Mouse (Mus musculus) naive thymus-derived CD4-positive, alpha-beta T cell, adult 2 months (primary cell): ENCODE data around the gene Fam222a.

ENCODE experiments used
- DNase-seq: peaks from one replicate; pipeline ENCODE4 v3.0.0-alpha.2; 2011; ENCODE audit warnings: low read depth

Gene Fam222a

GRCm38 (mm10) chr5:114560533-114560936 lies 7.3 kb upstream of the Fam222a start:
- DNase-seq, result peak; percentile 44

DNA sequence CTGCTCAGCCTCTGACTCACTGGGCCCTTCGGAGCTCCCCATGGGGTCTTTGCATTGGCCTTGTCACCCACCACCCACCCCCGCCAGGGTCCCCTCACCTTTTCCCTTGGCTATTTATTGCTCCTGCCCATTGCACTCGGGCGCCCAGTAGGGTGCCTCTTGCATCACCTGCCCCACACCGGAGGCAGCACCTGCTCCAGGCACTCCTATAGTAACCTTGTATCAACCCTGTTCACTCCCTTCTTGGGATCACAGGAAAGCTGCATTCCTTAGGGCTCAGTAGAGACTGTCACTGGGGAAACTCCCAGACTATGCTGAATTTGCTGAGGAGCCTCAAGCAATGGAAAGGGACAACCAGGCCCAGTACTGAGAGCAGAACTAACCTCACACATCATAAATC lies 6.9 kb upstream of the Fam222a start:
- no peak for DNase-seq

GRCm38 (mm10) chr5:114563994-114564393 lies 3.8 kb upstream of the Fam222a start:
- DNase-seq, result no peak

DNA sequence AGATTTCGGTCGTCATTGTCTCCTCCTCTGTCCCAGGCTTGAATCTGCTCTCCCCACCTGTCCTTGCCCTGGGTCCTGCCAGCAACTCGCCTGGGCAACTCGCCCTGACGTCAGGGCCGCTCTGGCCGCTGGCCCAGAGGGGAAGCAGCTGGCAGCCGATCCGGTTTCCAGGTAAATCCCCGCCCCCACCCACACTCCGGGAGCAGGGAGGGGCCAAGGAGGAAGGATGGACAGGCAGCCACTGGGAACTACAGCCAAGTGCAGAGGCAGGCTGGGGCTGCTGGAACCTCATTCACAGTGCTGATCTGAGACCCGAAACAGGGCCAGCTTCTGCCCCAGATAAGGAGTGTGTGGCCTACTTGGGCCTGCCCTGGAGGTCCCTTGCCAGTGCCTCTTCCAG lies 2.5 kb upstream of the Fam222a start:
- DNase-seq, result no peak

GRCm38 (mm10) chr5:114565751-114566150 lies 2.1 kb upstream of the Fam222a start:
- no peak for DNase-seq

DNA sequence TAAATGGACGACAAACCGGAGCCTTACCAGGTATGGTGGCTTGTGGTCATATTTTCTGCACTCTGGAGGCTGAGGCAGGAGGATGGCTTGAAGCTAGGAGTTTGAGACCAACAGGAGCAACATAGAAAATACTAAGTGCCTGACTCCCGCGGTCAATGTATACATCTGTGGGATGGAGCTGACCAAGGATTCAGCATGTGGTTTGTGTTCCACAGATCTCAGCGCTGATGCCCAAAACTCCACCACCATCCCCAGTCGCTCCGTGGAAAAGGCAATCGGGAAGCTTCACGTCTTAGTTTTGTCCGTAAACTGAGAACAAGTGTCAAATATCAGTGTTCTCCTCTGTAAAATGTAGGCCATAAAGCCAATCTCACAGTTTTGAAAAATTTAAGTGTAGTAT lies 1.4 kb upstream of the Fam222a start:
- DNase-seq, result peak; percentile 19

- DNase-seq, result peak; percentile 92
Observed at GRCm38 (mm10) chr5:114567075-114567517, 720 bp upstream of the Fam222a start.

DNA sequence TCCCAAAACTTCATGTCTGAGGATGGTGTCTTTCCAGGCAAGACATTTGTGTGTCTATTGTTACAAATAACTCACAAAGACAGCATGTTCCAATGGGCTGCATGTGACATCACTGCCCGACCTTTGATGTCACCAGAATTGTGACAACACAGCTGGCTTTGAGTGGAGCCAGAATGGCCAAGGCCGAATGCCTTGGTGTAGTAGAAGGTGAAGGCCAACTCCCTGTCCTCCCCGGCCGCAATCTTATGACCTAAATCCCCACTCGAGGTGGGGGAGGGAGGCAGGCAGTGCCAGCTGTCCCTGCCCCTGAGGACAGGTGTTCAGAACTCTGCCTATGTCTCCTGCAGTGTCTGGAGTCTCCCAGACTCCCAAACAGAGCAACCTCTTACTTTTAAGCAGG lies 1.0 kb downstream of the Fam222a start:
- peak; percentile 28 for DNase-seq

DNA sequence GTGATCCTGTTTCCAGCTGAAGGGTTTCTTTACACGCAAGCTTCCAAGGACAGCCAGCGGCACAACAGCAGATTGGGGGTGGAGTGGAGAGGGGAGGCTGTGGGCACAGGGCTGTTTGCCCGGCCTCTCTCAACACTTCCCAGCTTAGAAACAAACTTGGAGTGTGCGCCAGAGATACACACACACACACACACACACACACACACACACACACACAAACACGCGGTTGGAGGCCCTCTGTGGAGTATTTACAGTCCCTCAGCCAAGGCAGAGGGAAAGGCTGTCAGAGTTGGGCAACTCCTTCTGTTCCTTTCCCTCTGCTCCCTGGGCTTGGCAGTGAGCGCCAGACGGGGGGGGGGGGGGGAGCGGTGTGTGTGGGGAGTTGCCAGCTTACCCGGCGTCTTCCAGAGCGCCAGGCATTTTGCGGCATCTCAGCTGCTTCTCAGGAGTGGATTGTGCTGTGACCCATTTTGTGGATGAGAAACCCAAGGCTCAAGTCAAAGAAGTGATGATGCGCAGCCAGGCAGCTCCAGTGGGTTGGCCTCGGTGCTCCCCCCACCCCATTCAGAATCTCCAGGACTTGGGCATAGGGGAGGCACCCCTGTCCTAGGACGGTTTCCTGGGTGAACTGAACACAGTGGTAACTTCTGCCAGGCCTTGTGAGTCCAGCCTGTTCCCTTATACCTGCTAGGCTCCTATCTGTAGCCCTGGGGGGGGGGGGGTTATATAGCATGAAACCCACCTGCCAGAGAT lies 2.3 kb downstream of the Fam222a start:
- peak; percentile 19 for DNase-seq

GRCm38 (mm10) chr5:114570791-114571450 lies 3.1 kb downstream of the Fam222a start:
- peak; percentile 23 for DNase-seq

DNA sequence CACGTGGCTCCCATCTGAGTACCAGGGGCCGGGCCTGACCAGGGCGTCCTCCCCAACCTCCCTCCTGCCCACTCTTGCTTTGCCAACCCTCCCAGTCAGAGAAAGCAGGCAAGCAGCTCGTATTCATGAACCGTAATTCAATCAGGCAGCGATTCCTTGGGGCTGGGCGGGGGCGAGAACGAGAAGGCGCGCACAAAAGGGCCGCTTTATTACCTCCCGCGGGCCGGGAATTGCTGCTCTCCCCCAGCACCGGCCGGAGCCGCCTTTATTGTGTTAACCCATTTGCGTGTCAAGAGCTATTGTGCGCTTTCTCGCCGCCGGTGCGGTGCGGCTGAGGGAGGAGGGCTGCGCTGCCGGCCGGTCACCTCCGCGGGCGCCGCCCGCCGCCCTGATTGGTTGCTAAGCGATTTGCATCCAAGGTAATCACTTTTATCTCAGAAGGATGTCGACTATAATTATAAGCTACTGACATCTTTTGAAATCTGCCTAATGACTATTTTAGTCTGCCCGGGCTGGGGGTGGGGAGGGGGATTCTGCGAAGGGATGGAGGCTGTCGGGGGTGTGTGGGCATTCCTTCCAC lies 3.7 kb downstream of the Fam222a start:
- DNase-seq, result no peak

DNA sequence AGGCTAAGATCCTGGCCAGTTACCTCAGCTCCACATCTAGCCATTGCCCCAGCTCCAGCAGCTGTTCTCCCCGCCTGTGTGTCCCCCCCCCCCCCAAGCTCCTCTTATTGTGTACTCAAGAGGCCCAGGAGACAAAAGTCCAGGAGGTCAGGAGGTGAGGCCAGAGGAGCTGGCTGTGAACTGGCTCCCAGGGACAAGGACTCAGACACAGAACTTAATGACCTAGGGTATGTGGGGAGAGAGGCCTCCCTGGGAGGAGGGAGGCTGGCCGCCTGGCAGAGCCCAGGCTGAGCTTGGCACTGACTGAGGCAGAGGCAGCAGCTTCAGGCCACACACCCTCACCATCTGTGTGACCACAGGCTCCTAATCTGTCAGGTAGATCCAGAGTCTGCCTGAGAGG lies 5.2 kb downstream of the Fam222a start:
- DNase-seq, result no peak

GRCm38 (mm10) chr5:114573920-114574628 lies 6.3 kb downstream of the Fam222a start:
- DNase-seq, result no peak

- DNase-seq, result no peak
Observed at GRCm38 (mm10) chr5:114575010-114575409, 7.2 kb downstream of the Fam222a start.

GRCm38 (mm10) chr5:114575530-114575929 lies 7.7 kb downstream of the Fam222a start:
- no peak for DNase-seq

DNA sequence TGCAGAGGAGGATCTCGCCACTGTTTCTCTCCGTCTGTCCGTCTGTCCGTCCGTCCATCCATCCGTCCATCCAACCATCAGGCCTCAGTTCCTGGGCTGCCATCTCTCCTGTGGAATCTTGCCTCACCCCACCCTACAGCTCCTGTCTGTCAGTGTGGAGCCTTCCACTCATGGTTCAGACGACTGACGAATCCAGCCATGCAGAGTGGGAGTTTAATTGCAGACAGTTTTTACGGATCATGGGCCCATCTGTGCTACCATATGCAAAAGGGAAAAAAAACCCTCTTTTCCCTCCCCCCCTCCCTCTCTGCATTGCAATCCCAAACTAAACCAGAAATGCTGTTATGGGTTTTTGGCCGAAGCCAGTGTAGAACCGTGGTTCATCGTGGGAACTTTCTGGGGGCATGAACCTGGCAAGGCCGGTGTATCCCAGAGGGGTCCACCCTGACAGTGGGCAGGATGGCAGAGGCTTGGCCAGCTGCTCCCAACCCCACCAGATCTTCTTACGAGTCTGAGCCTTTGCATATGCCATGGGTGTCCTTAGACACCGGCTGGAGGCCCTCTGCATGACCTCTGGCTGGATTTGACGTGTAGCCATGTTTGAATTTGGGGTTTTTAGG lies 8.3 kb downstream of the Fam222a start:
- no peak for DNase-seq

- no peak for DNase-seq
Observed at GRCm38 (mm10) chr5:114578361-114578760, 10.5 kb downstream of the Fam222a start.

DNA sequence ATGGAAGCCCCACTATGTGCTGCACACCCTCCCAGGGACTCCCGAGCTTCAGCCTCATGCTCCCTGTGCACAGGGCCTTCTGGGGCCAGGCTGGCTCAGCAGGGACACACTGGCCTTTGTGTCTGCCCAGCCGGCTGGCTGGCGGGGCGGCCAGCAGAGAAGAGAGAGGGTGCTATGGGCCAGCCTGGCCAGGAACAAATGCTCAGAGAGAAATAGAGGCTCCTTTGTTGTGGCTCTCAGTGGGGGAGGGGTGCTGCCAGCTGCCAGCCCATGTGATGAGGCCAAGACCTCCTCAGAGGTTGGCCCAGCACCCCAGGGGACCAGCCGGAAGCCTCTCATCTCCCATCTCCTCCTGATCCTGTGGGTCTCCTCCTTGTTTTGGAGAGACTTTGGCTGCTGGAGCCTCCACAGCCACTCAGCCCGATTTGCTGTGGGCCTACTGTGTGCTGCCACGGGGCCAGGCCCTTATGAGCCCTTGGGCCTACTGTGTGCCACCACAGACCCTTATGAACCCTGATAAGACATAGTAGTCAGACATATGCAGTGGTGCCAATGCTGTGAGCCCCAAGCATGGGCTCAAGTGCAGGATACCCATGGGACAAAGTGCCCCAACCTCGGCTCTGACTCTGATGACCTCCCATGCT lies 12.0 kb downstream of the Fam222a start:
- no peak for DNase-seq

DNA sequence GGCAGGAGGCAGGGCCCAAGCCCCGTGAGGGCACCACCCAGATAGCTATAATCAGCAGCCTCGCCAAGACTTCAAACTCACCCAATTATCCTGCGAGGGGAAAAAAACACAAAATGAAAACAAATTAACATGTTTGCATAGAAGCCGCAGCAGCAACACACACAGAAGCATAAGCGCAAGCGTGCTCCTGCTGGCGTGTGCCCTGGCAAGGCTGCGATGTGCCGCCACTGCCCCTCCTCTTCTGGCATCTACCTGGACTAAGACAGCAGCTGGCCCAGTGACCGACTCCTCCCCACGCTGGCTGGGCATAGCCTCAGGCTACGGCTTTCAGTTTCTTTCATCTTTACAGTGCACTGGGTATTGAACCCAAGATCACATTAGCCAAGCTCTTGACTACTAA lies 13.7 kb downstream of the Fam222a start:
- no peak for DNase-seq

GRCm38 (mm10) chr5:114583046-114583445 lies 15.2 kb downstream of the Fam222a start:
- no peak for DNase-seq

DNA sequence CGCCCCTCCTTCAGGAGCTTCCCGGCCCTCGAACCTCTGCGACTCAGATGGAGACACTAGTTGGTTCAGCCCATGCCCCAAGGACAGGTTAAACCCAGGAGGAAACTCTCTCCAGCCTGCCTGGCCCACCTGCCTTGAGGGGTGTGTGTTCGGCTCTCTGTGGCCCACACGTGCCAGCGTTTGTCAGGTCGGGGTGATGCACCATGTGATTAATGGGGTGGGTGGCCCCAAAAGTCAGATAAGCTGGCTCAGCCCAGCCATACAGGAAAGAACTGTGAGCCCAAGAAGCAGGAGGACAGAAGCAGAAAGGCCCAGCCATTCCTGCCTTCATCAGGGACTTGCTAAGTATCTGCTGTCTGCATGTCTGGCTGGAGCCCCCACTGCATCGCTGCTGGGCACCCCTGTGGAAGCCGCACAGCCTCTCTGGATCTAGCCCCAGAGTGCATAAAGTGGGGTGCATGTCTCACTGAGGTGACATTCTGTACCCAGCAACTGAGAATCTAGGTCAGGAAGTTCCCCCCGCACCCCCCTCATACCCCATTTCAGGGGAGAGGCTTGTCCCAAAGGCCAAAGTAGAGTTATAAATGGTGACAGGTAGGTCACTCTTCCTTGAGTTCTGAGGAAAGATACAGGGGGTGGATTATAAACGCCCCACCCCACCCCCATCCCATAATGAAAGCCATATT lies 15.8 kb downstream of the Fam222a start:
- no peak for DNase-seq
